Mouse (Mus musculus): ENCODE results near the gene Sgcd. TPM values are rescaled to one million over a fixed set of nuclear protein-coding genes. Genes with fewer than 3 reads are reported as not detected.

The Sgcd gene
- total and polyA plus RNA-seq, 2 experiments from 2014 or later: 2.5 to 25.4 TPM

DNA sequence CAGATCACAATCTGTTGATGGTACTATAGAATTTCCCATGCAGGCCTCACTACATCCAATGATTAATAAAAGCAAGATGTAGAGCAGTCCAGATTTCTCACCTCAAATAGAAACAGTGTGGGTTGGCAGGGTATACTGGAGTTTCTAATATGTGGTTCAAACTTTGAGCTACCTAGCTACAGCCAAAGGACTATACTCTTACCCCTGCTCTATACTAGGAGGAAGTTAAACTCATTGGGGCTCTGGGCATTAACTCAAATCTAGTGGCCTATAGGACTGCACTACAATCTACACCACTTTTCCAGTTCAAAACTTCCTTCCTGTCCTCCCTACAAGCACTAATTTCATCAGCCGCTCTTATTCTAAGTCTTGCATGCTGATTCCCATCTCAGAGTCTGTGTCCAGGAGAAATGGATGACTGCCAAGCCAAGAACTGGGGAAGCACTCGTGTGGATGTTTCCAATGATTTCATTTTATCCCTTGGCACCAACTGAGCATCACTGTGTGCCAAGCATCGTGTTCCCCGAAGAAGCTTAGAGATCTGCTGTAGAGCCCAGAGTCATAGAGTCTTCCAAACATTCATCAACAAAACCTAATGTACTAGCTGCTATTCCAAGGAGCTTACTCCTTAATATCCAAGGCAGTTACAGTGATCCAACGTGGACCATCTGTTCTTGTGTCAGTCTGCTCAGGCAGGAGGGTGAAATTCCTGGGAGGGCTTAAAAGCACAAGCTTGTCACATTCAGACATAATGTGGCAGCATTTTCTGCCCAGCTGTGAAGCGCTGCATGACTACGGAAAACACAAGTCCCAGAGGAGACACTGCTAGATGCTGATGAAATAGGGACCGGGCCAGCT is 283.6 kb downstream of the Sgcd start:
- TF ChIP-seq CTCF (IDR thresholded peaks at IDR 0.05; ENCODE audit: low read depth): no peak
- Histone ChIP-seq H3K9ac (no peak overlapping the region), H3K4me3 (ENCODE audit: low read depth, low read length) (no peak overlapping the region), H3K27ac (ENCODE audit: low read depth, low read length) (no peak overlapping the region), H3K9me3 (ENCODE audit: low read length) (no peaks in the 10 kb centered on the region), H3K36me3 (ENCODE audit: insufficient read depth) (no peaks in the 10 kb centered on the region), H3K27me3 (ENCODE audit: insufficient read depth, low read length) (no peaks in the 10 kb centered on the region), H3K4me1 (ENCODE audit: insufficient read depth) (no peaks in the 10 kb centered on the region), H3K4me2 (ENCODE audit: low read depth) (no peak overlapping the region)
- WGBS: 31% methylated on average over 8 of the region's 8 CpGs
- ATAC-seq (peak; percentile 92), DNase-seq (peak; percentile 66)

DNA sequence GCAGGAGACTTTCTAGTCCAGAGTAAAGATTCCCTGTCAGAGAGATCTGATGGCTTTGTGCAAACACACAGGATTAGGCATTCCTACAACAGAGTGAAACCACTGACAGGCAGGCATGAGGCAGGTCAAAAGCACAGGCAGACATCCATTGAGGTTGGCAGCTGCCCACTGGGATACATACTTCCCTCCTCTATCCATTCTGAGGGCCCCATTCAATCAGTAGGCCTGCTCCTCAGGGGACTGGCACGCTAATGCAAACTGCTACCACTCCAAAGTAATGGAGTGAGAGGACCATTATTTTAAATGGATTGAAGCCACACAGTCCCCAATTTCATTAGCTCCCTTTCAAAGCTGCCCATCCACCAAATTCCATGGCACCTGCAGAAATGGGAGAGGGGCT is 293.2 kb downstream of the Sgcd start:
- Histone ChIP-seq H3K27me3 (ENCODE audit: insufficient read depth, low read length) (no peaks in the 10 kb centered on the region), H3K4me1 (ENCODE audit: insufficient read depth) (no peaks in the 10 kb centered on the region), H3K9me3 (ENCODE audit: low read length) (no peaks in the 10 kb centered on the region), H3K27ac (ENCODE audit: low read depth, low read length) (no peak overlapping the region), H3K36me3 (ENCODE audit: insufficient read depth) (no peaks in the 10 kb centered on the region), H3K4me3 (ENCODE audit: low read depth, low read length) (no peak overlapping the region), H3K4me2 (ENCODE audit: low read depth) (no peak overlapping the region), H3K9ac (no peak overlapping the region)
- ATAC-seq: no peak
- no peak for TF ChIP-seq CTCF (IDR thresholded peaks at IDR 0.05; ENCODE audit: low read depth)
- no peak for DNase-seq
- WGBS: 17% methylated on average over 1 of the region's 1 CpGs

DNA sequence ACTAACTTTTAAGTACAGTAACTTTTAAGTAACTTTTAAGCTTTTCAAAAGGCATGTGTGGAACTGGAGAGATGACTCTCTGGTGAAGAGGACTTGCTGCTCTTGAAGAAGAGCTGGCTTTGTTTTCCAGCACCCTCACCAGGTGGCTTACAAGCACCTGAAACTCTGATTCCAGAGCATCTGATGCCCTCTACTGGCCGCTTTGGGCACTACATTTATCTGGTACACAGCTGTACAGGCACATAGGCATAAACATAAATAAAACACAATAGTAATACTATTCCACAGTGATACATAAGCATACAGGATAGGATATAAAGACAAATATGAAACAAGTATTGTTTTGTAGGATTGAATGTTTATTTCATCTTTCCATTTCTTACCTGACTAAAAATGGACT is 330.6 kb downstream of the Sgcd start:
- Histone ChIP-seq H3K9me3 (ENCODE audit: low read length) (no peaks in the 10 kb centered on the region), H3K36me3 (ENCODE audit: insufficient read depth) (no peaks in the 10 kb centered on the region), H3K4me2 (ENCODE audit: low read depth) (no peak overlapping the region), H3K27ac (ENCODE audit: low read depth, low read length) (no peak overlapping the region), H3K27me3 (ENCODE audit: insufficient read depth, low read length) (no peaks in the 10 kb centered on the region), H3K4me1 (ENCODE audit: insufficient read depth) (no peaks in the 10 kb centered on the region), H3K9ac (no peak overlapping the region), H3K4me3 (ENCODE audit: low read depth, low read length) (no peak overlapping the region)
- no peak for ATAC-seq
- TF ChIP-seq CTCF (IDR thresholded peaks at IDR 0.05; ENCODE audit: low read depth): peak; percentile 59
- peak; percentile 36 for DNase-seq
- 2% methylated on average over 1 of the region's 1 CpGs for WGBS

DNA sequence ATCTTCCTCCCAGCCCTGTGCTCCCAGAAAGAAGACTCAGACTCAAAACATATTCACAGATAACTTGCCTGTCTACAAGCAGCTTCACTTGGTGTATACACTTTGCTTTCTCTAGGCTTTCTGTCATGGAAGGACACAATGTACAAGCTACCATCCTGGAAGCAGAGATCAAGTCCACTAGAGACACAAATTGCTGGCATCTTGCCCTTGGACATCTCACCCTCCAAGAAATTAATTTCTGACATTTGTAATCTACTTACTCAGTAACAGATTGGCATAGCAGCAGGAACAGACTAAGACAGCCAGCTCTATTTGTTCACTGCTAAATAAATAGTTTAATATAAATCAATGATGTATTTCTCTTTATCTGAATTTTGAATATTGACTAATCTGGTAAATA is 342.9 kb downstream of the Sgcd start:
- H3K9me3 ChIP-seq (ENCODE audit: low read length): no peaks in the 10 kb centered on the region
- no peak for TF ChIP-seq CTCF (IDR thresholded peaks at IDR 0.05; ENCODE audit: low read depth)
- no peaks in the 10 kb centered on the region for H3K27me3 ChIP-seq (ENCODE audit: insufficient read depth, low read length)
- H3K4me3 ChIP-seq (ENCODE audit: low read depth, low read length): no peak overlapping the region
- no peaks in the 10 kb centered on the region for H3K36me3 ChIP-seq (ENCODE audit: insufficient read depth)
- no peak overlapping the region for H3K9ac ChIP-seq
- no peaks in the 10 kb centered on the region for H3K4me1 ChIP-seq (ENCODE audit: insufficient read depth)
- ATAC-seq (no peak), DNase-seq (no peak)
- H3K4me2 ChIP-seq (ENCODE audit: low read depth): no peak overlapping the region
- H3K27ac ChIP-seq (ENCODE audit: low read depth, low read length): no peak overlapping the region

DNA sequence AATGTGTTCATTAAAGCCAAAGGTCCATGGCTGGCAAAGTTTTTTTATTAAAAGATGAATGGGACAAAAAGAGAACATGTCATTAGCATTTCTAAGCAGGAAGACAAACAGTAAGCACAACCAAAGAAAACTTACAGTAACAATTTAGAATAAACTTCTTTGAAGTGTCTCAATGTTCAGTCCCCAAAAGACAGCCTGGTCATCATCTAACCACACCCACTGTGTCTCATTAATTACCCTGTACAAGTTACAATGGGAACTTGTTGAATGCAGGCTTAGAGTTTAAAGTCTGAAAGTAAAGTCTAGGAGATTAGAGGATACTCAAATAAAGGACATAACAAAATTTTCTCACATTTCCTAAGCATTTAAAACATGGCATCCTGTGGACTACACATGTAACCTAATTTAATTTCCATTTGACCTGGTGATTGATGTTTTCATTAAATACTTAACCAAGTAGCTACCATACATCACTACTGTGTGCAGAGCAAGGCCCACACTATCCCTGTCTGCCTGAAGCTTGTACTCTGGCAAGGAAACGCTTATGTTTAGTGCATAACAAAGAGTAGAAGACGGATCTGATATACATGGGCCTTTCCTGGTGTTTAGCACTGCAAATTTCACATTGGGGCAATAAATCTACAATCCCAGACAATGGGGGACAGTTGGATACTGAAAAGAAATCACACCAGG is 347.1 kb downstream of the Sgcd start:
- Histone ChIP-seq H3K9ac (no peak overlapping the region), H3K9me3 (ENCODE audit: low read length) (no peaks in the 10 kb centered on the region), H3K4me1 (ENCODE audit: insufficient read depth) (no peaks in the 10 kb centered on the region), H3K27ac (ENCODE audit: low read depth, low read length) (no peak overlapping the region), H3K4me3 (ENCODE audit: low read depth, low read length) (no peak overlapping the region), H3K4me2 (ENCODE audit: low read depth) (no peak overlapping the region), H3K27me3 (ENCODE audit: insufficient read depth, low read length) (no peaks in the 10 kb centered on the region), H3K36me3 (ENCODE audit: insufficient read depth) (no peaks in the 10 kb centered on the region)
- 14% methylated on average over 2 of the region's 2 CpGs for WGBS
- no peak for ATAC-seq
- TF ChIP-seq CTCF (IDR thresholded peaks at IDR 0.05; ENCODE audit: low read depth): no peak
- DNase-seq: no peak

DNA sequence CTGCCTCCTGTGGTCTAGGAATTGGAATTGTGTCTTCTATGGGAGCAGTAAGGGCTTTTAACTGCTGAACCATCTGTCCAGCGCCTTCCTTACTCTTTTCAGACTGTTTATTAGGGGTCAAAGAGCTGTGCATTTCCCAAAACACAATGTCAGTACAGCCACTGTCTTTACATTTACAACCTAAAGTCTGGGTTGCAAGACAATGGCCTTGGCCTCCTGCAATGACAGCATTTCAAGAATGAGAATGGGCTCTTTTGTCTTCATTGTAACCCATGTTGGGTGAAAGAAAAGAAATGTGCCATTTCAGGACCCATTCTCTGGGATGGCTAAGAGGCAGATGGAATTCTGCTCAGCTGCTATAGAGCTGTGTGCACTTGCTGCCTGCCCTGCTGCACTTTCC is 348.2 kb downstream of the Sgcd start:
- ATAC-seq: no peak
- Histone ChIP-seq H3K4me3 (ENCODE audit: low read depth, low read length) (no peak overlapping the region), H3K4me2 (ENCODE audit: low read depth) (no peak overlapping the region), H3K27ac (ENCODE audit: low read depth, low read length) (no peak overlapping the region), H3K4me1 (ENCODE audit: insufficient read depth) (no peaks in the 10 kb centered on the region), H3K36me3 (ENCODE audit: insufficient read depth) (no peaks in the 10 kb centered on the region), H3K9ac (no peak overlapping the region), H3K27me3 (ENCODE audit: insufficient read depth, low read length) (no peaks in the 10 kb centered on the region), H3K9me3 (ENCODE audit: low read length) (no peaks in the 10 kb centered on the region)
- TF ChIP-seq CTCF (IDR thresholded peaks at IDR 0.05; ENCODE audit: low read depth): no peak
- DNase-seq: no peak
- WGBS: 21% methylated on average over 1 of the region's 1 CpGs

DNA sequence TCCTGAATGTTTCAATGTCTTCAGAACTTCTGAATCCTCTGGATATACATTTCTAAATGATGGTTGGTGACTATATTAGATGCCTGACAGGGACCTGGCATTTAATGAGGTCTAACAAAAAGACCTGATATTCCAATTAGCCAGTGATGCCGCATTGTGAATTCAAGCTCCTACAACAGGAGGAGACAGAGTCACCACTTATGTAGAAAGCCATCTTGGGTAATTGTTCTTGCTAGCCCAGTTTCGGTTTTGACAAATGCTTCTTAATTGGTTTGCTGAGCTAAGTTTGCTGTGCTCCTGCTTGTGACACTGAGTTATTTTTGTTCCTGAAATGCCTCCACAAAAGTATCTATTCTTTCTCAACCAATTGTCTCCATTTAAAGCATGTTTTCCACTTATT is 358.6 kb downstream of the Sgcd start:
- DNase-seq: no peak
- Histone ChIP-seq H3K27ac (ENCODE audit: low read depth, low read length) (no peak overlapping the region), H3K4me3 (ENCODE audit: low read depth, low read length) (no peak overlapping the region), H3K9me3 (ENCODE audit: low read length) (no peaks in the 10 kb centered on the region), H3K4me1 (ENCODE audit: insufficient read depth) (no peaks in the 10 kb centered on the region), H3K4me2 (ENCODE audit: low read depth) (no peak overlapping the region), H3K36me3 (ENCODE audit: insufficient read depth) (no peaks in the 10 kb centered on the region), H3K9ac (no peak overlapping the region), H3K27me3 (ENCODE audit: insufficient read depth, low read length) (no peaks in the 10 kb centered on the region)
- ATAC-seq: no peak
- no peak for TF ChIP-seq CTCF (IDR thresholded peaks at IDR 0.05; ENCODE audit: low read depth)
- WGBS: 52% methylated on average over 2 of the region's 2 CpGs
